Mouse (Mus musculus): Measurements from ENCODE around the gene Fam171a1. TPM values are rescaled to one million over a fixed set of nuclear protein-coding genes. Genes with fewer than 3 reads are reported as not detected.

The Fam171a1 gene
- polyA plus RNA-seq, 1 experiment from 2014 or later, result 44.5 TPM

DNA sequence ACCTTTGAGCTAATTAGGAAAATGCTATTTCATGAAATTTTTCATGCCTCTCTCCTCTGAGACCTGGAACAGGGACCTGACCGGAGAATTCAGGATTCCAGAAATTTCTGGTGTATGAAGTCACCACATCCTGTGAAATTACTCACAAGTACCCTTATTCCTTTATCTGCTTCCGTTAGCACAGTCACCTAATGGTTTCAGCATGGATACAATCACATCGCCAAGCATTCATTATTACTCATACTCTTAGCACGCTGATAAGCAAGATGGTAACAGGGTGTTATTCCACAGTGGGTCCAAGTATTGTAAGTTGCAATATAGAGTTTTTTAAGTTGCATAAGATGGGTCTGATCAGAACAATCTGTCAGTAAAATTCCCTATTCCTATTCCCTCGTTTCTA is 125.2 kb downstream of the Fam171a1 start:
- Histone ChIP-seq H3K36me3 (ENCODE audit: control insufficient read depth, insufficient read depth, low read length) (no peaks in the 10 kb centered on the region), H3K4me2 (ENCODE audit: low read depth, low read length) (no peak overlapping the region), H3K9me3 (ENCODE audit: control insufficient read depth, low read length) (no peaks in the 10 kb centered on the region), H3K4me1 (ENCODE audit: control insufficient read depth, insufficient read depth, low read length) (no peaks in the 10 kb centered on the region), H3K4me3 (ENCODE audit: low read depth, low read length) (no peak overlapping the region), H3K27me3 (ENCODE audit: control insufficient read depth, insufficient read depth, low read length) (no peaks in the 10 kb centered on the region), H3K9ac (replicated peaks; ENCODE audit: low read depth, low read length) (no peak overlapping the region), H3K27ac (ENCODE audit: low read depth, low read length) (no peak overlapping the region)
- no peak for ATAC-seq (ENCODE audit: low read depth)
- WGBS, result 86% methylated on average over 5 of the region's 5 CpGs

DNA sequence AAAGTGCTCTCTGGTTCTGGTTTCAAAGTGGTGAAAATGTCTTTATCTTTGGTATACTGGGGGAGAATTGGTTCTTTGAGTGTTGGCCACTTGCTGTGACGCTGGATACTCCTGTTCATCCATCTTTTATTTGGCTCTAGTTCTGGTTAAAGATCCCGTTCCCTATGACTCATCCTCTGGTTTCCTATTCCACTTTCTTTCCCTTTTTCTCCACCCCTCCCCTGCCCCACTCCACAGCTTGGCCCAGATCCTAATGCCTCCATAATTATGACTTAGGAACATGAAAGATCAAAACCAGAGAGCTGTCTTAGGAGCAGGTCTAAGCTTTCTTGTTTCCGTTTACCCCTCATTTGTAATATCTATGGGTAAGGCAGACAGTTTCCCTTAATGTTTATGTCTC is 130.2 kb downstream of the Fam171a1 start:
- ATAC-seq (ENCODE audit: low read depth), result no peak
- H3K36me3 ChIP-seq (ENCODE audit: control insufficient read depth, insufficient read depth, low read length), result no peaks in the 10 kb centered on the region
- WGBS, result 82% methylated on average over 3 of the region's 3 CpGs

GRCm38 (mm10) chr2:3251309-3251708 is 137.3 kb downstream of the Fam171a1 start:
- no peak overlapping the region for H3K9ac ChIP-seq (replicated peaks; ENCODE audit: low read depth, low read length)
- no peaks in the 10 kb centered on the region for H3K36me3 ChIP-seq (ENCODE audit: control insufficient read depth, insufficient read depth, low read length)
- H3K4me3 ChIP-seq (ENCODE audit: low read depth, low read length), result no peak overlapping the region
- no peaks in the 10 kb centered on the region for H3K4me1 ChIP-seq (ENCODE audit: control insufficient read depth, insufficient read depth, low read length)
- 84% methylated on average over 2 of the region's 2 CpGs for WGBS
- no peak for ATAC-seq (ENCODE audit: low read depth)
- H3K27ac ChIP-seq (ENCODE audit: low read depth, low read length), result no peak overlapping the region
- no peak overlapping the region for H3K4me2 ChIP-seq (ENCODE audit: low read depth, low read length)
- no peaks in the 10 kb centered on the region for H3K9me3 ChIP-seq (ENCODE audit: control insufficient read depth, low read length)
- no peaks in the 10 kb centered on the region for H3K27me3 ChIP-seq (ENCODE audit: control insufficient read depth, insufficient read depth, low read length)

More for the DNA sequence above, 130.2 kb downstream of the Fam171a1 start:
- Histone ChIP-seq H3K4me3 (ENCODE audit: low read depth, low read length) (no peak overlapping the region), H3K4me2 (ENCODE audit: low read depth, low read length) (no peak overlapping the region), H3K9me3 (ENCODE audit: control insufficient read depth, low read length) (no peaks in the 10 kb centered on the region), H3K4me1 (ENCODE audit: control insufficient read depth, insufficient read depth, low read length) (no peaks in the 10 kb centered on the region), H3K9ac (replicated peaks; ENCODE audit: low read depth, low read length) (no peak overlapping the region), H3K27ac (ENCODE audit: low read depth, low read length) (no peak overlapping the region), H3K27me3 (ENCODE audit: control insufficient read depth, insufficient read depth, low read length) (no peaks in the 10 kb centered on the region)

DNA sequence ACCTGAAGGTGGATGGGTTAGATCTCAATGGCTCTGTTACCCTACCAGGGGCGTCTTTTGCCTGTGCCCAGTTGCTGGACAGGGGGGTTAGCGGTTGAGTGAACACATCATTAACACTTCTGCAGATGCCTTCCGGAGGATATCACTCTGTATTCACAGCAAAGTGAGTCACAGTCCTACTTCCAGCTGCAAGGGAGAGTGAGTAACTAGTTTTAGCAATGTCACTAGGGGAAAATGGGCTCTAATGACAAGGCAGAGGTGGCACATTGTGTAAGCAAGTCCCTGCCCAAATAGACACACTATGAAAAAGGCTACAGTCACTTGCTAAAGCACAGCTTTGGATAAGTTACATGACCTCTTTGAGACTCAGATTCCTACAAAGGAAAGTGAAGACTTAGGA is 152.4 kb downstream of the Fam171a1 start:
- no peaks in the 10 kb centered on the region for H3K27me3 ChIP-seq (ENCODE audit: control insufficient read depth, insufficient read depth, low read length)
- no peak overlapping the region for H3K4me2 ChIP-seq (ENCODE audit: low read depth, low read length)
- ATAC-seq (ENCODE audit: low read depth), result no peak
- H3K9ac ChIP-seq (replicated peaks; ENCODE audit: low read depth, low read length), result no peak overlapping the region
- no peaks in the 10 kb centered on the region for H3K9me3 ChIP-seq (ENCODE audit: control insufficient read depth, low read length)
- WGBS, result 95% methylated on average over 3 of the region's 3 CpGs
- H3K27ac ChIP-seq (ENCODE audit: low read depth, low read length), result no peak overlapping the region
- no peak overlapping the region for H3K4me3 ChIP-seq (ENCODE audit: low read depth, low read length)
- H3K4me1 ChIP-seq (ENCODE audit: control insufficient read depth, insufficient read depth, low read length), result no peaks in the 10 kb centered on the region
- no peaks in the 10 kb centered on the region for H3K36me3 ChIP-seq (ENCODE audit: control insufficient read depth, insufficient read depth, low read length)

DNA sequence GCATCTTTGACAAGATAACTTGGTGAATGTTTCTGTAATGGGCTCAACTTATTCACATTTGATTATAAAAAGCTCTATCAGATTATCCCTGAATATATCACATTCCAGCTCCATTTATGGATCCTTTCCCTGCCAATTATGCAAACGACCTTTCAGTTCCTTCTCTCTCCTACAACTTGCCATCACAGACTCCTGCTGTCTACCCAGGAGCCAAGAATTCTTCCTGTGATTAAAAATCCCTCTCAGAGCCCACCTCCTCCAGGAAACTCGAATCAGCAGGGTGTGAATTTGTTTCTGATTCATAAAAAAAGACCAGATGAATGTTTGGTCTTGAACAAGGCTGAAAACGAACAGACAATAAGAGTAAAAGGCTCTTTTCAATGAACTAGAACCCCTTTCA is 153.9 kb downstream of the Fam171a1 start:
- no peaks in the 10 kb centered on the region for H3K9me3 ChIP-seq (ENCODE audit: control insufficient read depth, low read length)
- WGBS, result 37% methylated on average over 3 of the region's 3 CpGs
- H3K4me2 ChIP-seq (ENCODE audit: low read depth, low read length), result no peak overlapping the region
- no peaks in the 10 kb centered on the region for H3K36me3 ChIP-seq (ENCODE audit: control insufficient read depth, insufficient read depth, low read length)
- H3K9ac ChIP-seq (replicated peaks; ENCODE audit: low read depth, low read length), result no peak overlapping the region
- H3K27me3 ChIP-seq (ENCODE audit: control insufficient read depth, insufficient read depth, low read length), result no peaks in the 10 kb centered on the region
- H3K4me3 ChIP-seq (ENCODE audit: low read depth, low read length), result no peak overlapping the region
- H3K27ac ChIP-seq (ENCODE audit: low read depth, low read length), result no peak overlapping the region
- ATAC-seq (ENCODE audit: low read depth), result no peak
- H3K4me1 ChIP-seq (ENCODE audit: control insufficient read depth, insufficient read depth, low read length), result no peaks in the 10 kb centered on the region

DNA sequence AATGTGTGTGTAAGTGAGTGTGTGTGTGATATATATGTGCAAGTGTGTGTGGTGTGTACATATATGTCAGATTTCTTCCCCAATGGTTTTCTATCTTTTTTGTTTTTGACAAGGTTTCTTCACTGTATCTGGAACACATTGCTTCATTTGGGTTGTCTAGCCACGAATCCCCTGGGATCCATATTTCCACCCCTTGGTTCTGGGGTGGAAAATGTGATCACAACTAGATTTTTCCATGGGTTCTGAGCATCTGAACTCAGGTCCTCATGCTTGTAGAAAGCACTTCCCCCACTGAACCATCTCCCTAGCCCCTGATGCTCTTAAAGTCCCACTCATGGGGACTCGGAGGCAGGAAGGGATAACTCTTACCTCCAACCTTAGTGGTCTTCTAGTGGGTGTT is 159.3 kb downstream of the Fam171a1 start:
- H3K27me3 ChIP-seq (ENCODE audit: control insufficient read depth, insufficient read depth, low read length), result no peaks in the 10 kb centered on the region
- no peak overlapping the region for H3K4me2 ChIP-seq (ENCODE audit: low read depth, low read length)
- no peak overlapping the region for H3K9ac ChIP-seq (replicated peaks; ENCODE audit: low read depth, low read length)
- H3K4me1 ChIP-seq (ENCODE audit: control insufficient read depth, insufficient read depth, low read length), result no peaks in the 10 kb centered on the region
- no peaks in the 10 kb centered on the region for H3K9me3 ChIP-seq (ENCODE audit: control insufficient read depth, low read length)
- ATAC-seq (ENCODE audit: low read depth), result no peak
- no peak overlapping the region for H3K27ac ChIP-seq (ENCODE audit: low read depth, low read length)
- no peak overlapping the region for H3K4me3 ChIP-seq (ENCODE audit: low read depth, low read length)
- H3K36me3 ChIP-seq (ENCODE audit: control insufficient read depth, insufficient read depth, low read length), result no peaks in the 10 kb centered on the region
- WGBS, result 85% methylated on average over 2 of the region's 2 CpGs

DNA sequence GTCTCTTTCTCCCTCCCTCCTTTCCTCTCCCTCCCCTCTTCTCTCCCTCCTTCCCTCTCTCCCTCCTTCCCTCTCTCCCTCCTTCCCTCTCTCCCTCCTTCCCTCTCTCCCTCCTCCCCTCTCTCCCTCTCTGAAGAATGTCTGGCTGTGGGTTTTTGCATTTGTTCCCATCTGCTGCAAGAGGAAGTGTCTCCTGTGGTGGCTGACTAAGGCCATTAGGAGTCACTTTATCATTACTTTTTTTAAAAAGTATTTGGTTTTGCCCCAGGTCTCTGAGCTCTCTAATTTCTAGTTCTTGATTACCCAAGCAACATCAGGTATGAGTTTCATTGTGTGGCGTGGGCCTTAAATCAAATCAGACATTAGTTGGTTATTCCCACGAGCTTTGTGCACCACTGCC is 162.1 kb downstream of the Fam171a1 start:
- H3K9ac ChIP-seq (replicated peaks; ENCODE audit: low read depth, low read length), result no peak overlapping the region
- H3K36me3 ChIP-seq (ENCODE audit: control insufficient read depth, insufficient read depth, low read length), result no peaks in the 10 kb centered on the region
- no peaks in the 10 kb centered on the region for H3K4me1 ChIP-seq (ENCODE audit: control insufficient read depth, insufficient read depth, low read length)
- H3K27me3 ChIP-seq (ENCODE audit: control insufficient read depth, insufficient read depth, low read length), result no peaks in the 10 kb centered on the region
- no peak overlapping the region for H3K4me3 ChIP-seq (ENCODE audit: low read depth, low read length)
- WGBS, result 61% methylated on average over 2 of the region's 2 CpGs
- H3K4me2 ChIP-seq (ENCODE audit: low read depth, low read length), result no peak overlapping the region
- no peak overlapping the region for H3K27ac ChIP-seq (ENCODE audit: low read depth, low read length)
- H3K9me3 ChIP-seq (ENCODE audit: control insufficient read depth, low read length), result no peaks in the 10 kb centered on the region
- ATAC-seq (ENCODE audit: low read depth), result no peak

Small RNA genes lying within 50 kb of the gene (microRNA-seq; reads per million reads assigned to microRNA genes)
- not detected for gene Gm27306

Other genes with a start within 250 kb of the Fam171a1 start
- 99.2 and 114 TPM in 2 replicates for gene Nmt2, start 170.0 kb downstream of the Fam171a1 start, polyA plus RNA-seq (2014; fragmentation: Nextera tagmentation; extraction: Ambion mirVana)
- gene Rpp38, start 218.4 kb downstream of the Fam171a1 start, polyA plus RNA-seq (2014; fragmentation: Nextera tagmentation; extraction: Ambion mirVana), result 13.9 and 16.3 TPM in 2 replicates
- 2.3 and 5.4 TPM in 2 replicates for gene Acbd7, start 221.9 kb downstream of the Fam171a1 start, polyA plus RNA-seq (2014; fragmentation: Nextera tagmentation; extraction: Ambion mirVana)

Measured in neural tube, embryonic 14.5 days (tissue).